Mouse (Mus musculus) E14TG2a.4 (cell line): ENCODE data around the gene Lhx5.

Experiments used
- H3K27me3 ChIP-seq: 2 replicates; pipeline ENCODE4 v1.6.1; 2014; ENCODE audit warnings: low read length, control low read depth; ENCODE audit not compliant: insufficient read depth
- H3K36me3 ChIP-seq: 2 replicates; pipeline ENCODE4 v1.6.1; 2014; ENCODE audit warnings: low read length, control low read depth; ENCODE audit not compliant: insufficient read depth
- H3K4me1 ChIP-seq: replicated peaks from 2 replicates; pipeline ENCODE4 v1.6.1; 2014; ENCODE audit warnings: low read depth, low read length, control low read depth
- H3K4me3 ChIP-seq: replicated peaks from 2 replicates; pipeline ENCODE4 v1.5.1; 2014; ENCODE audit warnings: mild to moderate bottlenecking, low read length
- H3K9me3 ChIP-seq: 2 replicates; pipeline ENCODE4 v1.6.1; 2014; ENCODE audit warnings: low read length, control low read depth
- CTCF ChIP-seq: conservative IDR thresholded peaks from 2 replicates; pipeline ENCODE4 v1.5.1; 2014; ENCODE audit warnings: low read length
- NANOG ChIP-seq: IDR thresholded peaks from 2 replicates; pipeline ENCODE4 v1.6.1; 2014; ENCODE audit warnings: borderline replicate concordance, low read length, mixed read lengths
- POU5F1 ChIP-seq: IDR thresholded peaks from 2 replicates; pipeline ENCODE4 v1.6.1; 2014; ENCODE audit warnings: low read length, borderline replicate concordance

The Lhx5 gene

DNA sequence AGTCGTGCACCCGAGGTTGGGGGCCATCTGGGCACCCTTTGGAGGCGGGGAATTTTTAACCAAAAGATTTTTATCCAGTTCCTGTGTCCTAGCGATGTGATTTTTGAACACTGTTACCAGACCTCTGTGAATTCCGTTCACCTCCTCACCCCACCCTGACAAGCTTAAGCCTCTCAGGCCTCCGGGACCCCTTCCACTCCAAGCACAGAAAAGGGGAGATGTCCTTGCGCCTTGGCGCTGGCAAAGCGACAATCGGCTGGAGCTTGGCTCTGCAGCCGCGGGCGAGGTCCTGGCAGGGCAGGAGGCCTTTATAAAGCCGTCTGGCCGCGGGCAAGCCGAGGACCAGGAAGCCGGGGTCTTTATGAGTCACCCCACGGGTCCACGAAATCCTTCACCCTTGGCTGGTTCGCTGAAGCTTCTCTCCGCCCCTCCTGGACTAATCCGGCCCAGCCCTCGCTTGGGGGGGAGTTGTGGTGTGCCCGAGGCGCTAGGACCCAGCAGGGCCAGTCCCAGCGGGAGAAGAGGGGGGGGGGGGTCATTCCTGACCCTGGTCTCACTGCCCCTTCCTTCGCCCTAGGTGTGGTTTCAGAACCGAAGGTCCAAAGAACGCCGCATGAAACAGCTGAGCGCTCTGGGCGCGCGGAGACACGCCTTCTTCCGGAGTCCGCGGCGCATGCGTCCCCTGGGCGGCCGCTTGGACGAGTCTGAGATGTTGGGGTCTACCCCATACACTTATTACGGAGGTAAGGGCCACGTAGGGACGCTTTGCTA, 4.4 kb downstream of the Lhx5 start:
- Histone ChIP-seq H3K4me1 (peaks cover 85% of the 10 kb centered on the region), H3K9me3 (0 out of 2 replicates have a peak, but pooled peaks cover 3% of the 10 kb centered on the region), H3K36me3 (no peaks in the 10 kb centered on the region), H3K4me3 (peak overlapping the region; percentile 74), H3K27me3 (peaks cover 97% of the 10 kb centered on the region)
- TF ChIP-seq POU5F1 (no peak), CTCF (no peak), NANOG (no peak)

DNA sequence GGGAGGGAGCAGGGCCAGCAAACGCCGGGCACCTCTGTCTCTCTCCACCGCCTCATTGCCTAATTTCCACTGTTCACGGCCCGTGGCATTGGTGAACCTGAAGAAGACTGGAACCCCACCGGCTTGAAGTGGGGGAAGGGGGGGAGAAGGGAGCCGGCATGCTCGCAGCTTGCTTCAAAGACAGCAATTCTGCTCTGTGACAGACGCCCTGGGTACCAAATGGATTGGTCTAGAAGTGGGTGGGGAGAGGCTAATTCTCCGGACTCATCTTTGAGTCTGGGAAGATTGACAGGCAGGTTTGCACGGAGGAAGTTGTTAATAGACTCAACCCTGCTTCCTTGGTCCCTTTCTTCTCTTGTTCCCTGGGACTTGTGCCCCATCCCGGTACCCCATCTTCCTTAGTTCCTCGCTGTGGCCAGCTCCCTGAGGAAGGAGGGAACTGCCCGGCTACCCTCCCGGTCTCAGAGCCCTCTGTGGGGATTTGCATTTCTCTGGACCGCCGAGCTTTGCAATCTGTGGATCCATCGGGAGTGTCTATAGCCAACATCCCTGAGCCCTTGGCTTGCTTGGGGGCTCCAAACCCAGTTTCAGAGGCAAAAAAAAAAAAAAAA, 5.5 kb downstream of the Lhx5 start:
- TF ChIP-seq CTCF (no peak), POU5F1 (no peak)
- H3K36me3 ChIP-seq, result no peaks in the 10 kb centered on the region
- H3K4me1 ChIP-seq, result peaks cover 77% of the 10 kb centered on the region
- peaks cover 90% of the 10 kb centered on the region for H3K27me3 ChIP-seq
- H3K4me3 ChIP-seq, result peak overlapping the region; percentile 54
- 0 out of 2 replicates have a peak, but pooled peaks cover 3% of the 10 kb centered on the region for H3K9me3 ChIP-seq

DNA sequence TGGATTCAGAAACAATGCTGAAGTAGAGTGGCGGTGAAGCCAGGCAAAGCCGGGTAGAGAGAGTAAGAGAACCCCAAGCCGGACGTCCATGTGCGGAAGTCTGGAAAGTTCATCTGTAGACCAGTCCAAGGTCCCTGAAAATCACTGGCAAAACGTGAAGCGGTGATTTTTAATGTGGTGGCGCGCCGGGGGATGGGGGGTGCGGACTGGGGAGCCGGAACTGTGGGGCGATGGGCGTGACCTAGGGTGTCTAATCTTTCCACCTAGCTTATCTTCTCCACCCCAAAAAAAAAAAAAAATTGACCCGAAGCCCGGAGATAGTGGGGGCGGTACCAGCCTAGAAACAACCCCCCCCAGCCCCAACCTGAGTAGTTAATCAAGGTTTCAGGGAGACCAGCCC, 6.0 kb downstream of the Lhx5 start:
- 0 out of 2 replicates have a peak, but pooled peaks cover 3% of the 10 kb centered on the region for H3K9me3 ChIP-seq
- TF ChIP-seq NANOG (no peak), CTCF (no peak), POU5F1 (no peak)
- H3K4me3 ChIP-seq, result peak overlapping the region; percentile 54
- H3K36me3 ChIP-seq, result no peaks in the 10 kb centered on the region
- H3K27me3 ChIP-seq, result peaks cover 90% of the 10 kb centered on the region
- H3K4me1 ChIP-seq, result peaks cover 73% of the 10 kb centered on the region

DNA sequence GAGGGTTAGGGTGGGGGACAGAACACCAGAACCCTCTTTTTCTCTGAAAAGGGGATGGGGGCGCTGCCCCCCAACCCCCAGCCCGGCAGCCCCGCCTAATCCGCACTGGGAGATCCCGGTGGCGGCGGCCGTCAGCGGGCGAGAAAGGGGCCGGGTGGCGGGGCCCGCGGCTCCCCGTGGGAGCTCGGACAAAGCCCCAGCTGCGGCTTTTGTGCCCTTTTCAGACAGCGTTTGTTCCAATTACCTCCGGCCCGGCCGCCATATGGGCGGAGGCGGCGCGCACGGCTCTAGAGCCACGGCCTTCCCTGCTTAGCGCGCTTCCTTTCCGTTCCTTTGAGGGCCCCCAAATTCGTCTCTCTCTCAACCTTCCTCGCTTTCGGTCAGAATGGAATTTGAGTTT, 6.5 kb downstream of the Lhx5 start:
- Histone ChIP-seq H3K4me1 (peaks cover 69% of the 10 kb centered on the region), H3K4me3 (peak overlapping the region; percentile 54), H3K36me3 (no peaks in the 10 kb centered on the region), H3K9me3 (0 out of 2 replicates have a peak, but pooled peaks cover 3% of the 10 kb centered on the region), H3K27me3 (peaks cover 90% of the 10 kb centered on the region)
- no peak for TF ChIP-seq NANOG
- no peak for TF ChIP-seq CTCF
- no peak for TF ChIP-seq POU5F1

GRCm38 (mm10) chr5:120438469-120438868, 7.0 kb downstream of the Lhx5 start:
- Histone ChIP-seq H3K9me3 (0 out of 2 replicates have a peak, but pooled peaks cover 2% of the 10 kb centered on the region), H3K4me3 (0 out of 2 replicates have a peak overlapping the region, but pooled peaks have one; percentile 54), H3K36me3 (no peaks in the 10 kb centered on the region), H3K27me3 (peaks cover 90% of the 10 kb centered on the region), H3K4me1 (peaks cover 64% of the 10 kb centered on the region)
- no peak for TF ChIP-seq CTCF
- TF ChIP-seq NANOG, result no peak
- TF ChIP-seq POU5F1, result no peak

GRCm38 (mm10) chr5:120438991-120439710, 7.7 kb downstream of the Lhx5 start:
- no peaks in the 10 kb centered on the region for H3K36me3 ChIP-seq
- peaks cover 89% of the 10 kb centered on the region for H3K27me3 ChIP-seq
- H3K4me1 ChIP-seq, result peaks cover 60% of the 10 kb centered on the region
- no peak overlapping the region for H3K4me3 ChIP-seq
- TF ChIP-seq NANOG (no peak), POU5F1 (no peak), CTCF (no peak)
- H3K9me3 ChIP-seq, result no peaks in the 10 kb centered on the region

GRCm38 (mm10) chr5:120439887-120440670, 8.6 kb downstream of the Lhx5 start:
- H3K4me1 ChIP-seq, result peaks cover 54% of the 10 kb centered on the region
- no peak for TF ChIP-seq CTCF
- no peak for TF ChIP-seq NANOG
- TF ChIP-seq POU5F1, result no peak
- H3K27me3 ChIP-seq, result peaks cover 89% of the 10 kb centered on the region
- H3K9me3 ChIP-seq, result no peaks in the 10 kb centered on the region
- no peaks in the 10 kb centered on the region for H3K36me3 ChIP-seq
- peak overlapping the region; percentile 59 for H3K4me3 ChIP-seq

- no peak overlapping the region for H3K4me3 ChIP-seq
- peaks cover 48% of the 10 kb centered on the region for H3K4me1 ChIP-seq
- no peaks in the 10 kb centered on the region for H3K9me3 ChIP-seq
- no peaks in the 10 kb centered on the region for H3K36me3 ChIP-seq
- peaks cover 89% of the 10 kb centered on the region for H3K27me3 ChIP-seq
- peak; percentile 72 for TF ChIP-seq CTCF
- TF ChIP-seq NANOG, result no peak
- TF ChIP-seq POU5F1, result no peak
Measured at GRCm38 (mm10) chr5:120440733-120441132, 9.2 kb downstream of the Lhx5 start.
